Mouse (Mus musculus): ENCODE results near the gene Mtmr4. TPM values are rescaled to one million over a fixed set of nuclear protein-coding genes. Genes with fewer than 3 reads are reported as not detected.

Mtmr4 gene
- polyA plus RNA-seq, 1 experiment from 2014 or later: 19.3 TPM

DNA sequence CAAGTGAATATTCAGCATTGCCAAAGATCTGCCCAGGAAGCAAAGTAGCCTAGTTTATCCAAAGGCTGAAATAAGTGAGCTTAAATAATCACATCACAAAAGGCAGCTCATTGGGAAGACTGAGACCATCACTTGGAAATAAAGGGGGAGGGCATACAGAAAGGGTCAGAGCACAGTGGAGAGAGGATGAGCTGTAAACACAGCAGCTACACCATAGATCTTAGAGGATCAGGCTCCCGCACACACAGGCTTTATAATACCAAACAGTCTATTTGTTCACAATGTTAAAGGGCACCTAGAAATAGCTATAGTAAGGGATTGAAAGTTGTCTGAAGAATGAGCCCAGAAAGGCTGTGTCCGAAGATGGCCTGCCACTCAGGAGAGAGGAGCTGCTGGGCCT, 46.8 kb downstream of the Mtmr4 start:
- ATAC-seq: peak; percentile 62
- WGBS (ENCODE audit: insufficient replicate concordance): 33% methylated on average over 2 of the region's 2 CpGs
- Histone ChIP-seq H3K9me3 (replicated peaks) (no peaks in the 10 kb centered on the region), H3K36me3 (no peaks in the 10 kb centered on the region), H3K4me2 (peak overlapping the region; percentile 88), H3K27me3 (replicated peaks) (no peaks in the 10 kb centered on the region), H3K4me3 (peak overlapping the region; percentile 57), H3K4me1 (peaks cover 13% of the 10 kb centered on the region), H3K9ac (peak overlapping the region; percentile 73), H3K27ac (peak overlapping the region; percentile 64)

DNA sequence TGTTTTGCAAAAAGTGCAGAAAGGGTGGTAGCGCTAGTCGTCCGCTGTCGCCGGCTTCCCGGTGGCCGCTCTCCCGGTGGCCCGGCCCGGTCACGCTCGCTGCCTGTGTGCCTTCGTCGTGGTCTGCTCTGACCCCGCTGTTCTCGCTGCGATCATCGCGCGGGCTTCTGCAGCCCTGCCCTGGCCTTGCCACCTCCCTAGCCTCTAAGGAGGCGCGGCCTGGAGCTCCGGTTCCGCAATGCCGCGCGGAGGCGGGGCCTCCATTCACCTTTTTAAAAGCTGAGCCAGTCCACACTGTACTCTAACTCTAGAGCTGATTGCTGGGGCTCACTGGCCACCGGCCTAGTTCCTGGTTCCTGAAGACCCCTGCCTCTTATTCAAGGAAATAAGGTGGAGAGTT, 47.2 kb downstream of the Mtmr4 start:
- Histone ChIP-seq H3K4me1 (peaks cover 13% of the 10 kb centered on the region), H3K27ac (peak overlapping the region; percentile 64), H3K36me3 (no peaks in the 10 kb centered on the region), H3K9ac (peak overlapping the region; percentile 73), H3K4me3 (peak overlapping the region; percentile 57), H3K27me3 (replicated peaks) (no peaks in the 10 kb centered on the region), H3K4me2 (peak overlapping the region; percentile 88), H3K9me3 (replicated peaks) (no peaks in the 10 kb centered on the region)
- ATAC-seq: peak; percentile 96
- under 1% methylated on average over 29 of the region's 29 CpGs for WGBS (ENCODE audit: insufficient replicate concordance)

DNA sequence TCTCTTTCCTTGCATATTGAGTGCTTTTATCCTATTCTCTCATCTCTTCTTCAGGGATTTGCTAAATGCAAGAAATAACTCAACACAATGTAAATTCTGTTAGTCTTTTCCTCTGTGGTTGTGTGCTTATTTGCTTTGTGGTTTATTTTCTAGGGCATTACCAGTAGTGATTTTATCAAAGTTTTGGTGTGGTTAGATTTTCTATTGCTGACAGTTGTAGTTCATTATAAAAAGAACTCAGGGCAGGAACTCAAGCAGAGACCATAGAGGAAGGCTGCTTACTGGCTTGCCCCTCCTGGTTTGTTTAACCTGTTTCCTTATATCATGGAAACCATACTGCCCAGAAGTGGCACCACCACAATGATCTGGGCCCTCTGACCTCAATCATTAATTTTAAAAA, 50.9 kb downstream of the Mtmr4 start:
- H3K4me3 ChIP-seq: no peak overlapping the region

DNA sequence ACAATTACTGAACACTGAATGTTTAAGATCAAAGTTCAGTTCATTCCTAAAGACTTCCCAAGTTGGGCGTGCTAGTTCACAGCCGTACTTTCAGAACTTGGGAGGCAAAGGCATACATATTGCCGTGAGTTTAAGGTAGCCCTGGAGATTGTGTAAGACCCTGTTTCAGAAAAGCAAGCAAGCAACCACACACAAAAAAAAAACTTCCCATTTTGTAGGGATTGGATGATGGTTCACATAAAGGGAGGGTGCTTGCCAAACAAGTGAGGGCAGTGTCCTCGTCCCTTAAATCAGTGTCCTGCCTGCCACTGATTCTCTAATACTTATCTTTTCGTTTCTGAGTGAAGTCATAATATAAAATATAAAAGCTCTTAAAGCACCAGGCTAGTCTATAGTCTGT, 62.7 kb downstream of the Mtmr4 start:
- no peak overlapping the region for H3K4me2 ChIP-seq
- H3K4me3 ChIP-seq: no peak overlapping the region
- 52% methylated on average over 5 of the region's 5 CpGs for WGBS (ENCODE audit: insufficient replicate concordance)
- ATAC-seq: no peak
- no peaks in the 10 kb centered on the region for H3K9me3 ChIP-seq (replicated peaks)
- no peaks in the 10 kb centered on the region for H3K36me3 ChIP-seq
- H3K27ac ChIP-seq: no peak overlapping the region
- no peaks in the 10 kb centered on the region for H3K4me1 ChIP-seq
- no peaks in the 10 kb centered on the region for H3K27me3 ChIP-seq (replicated peaks)
- H3K9ac ChIP-seq: no peak overlapping the region

More for the DNA sequence above, 50.9 kb downstream of the Mtmr4 start:
- Histone ChIP-seq H3K9ac (no peak overlapping the region), H3K9me3 (replicated peaks) (no peaks in the 10 kb centered on the region), H3K27me3 (replicated peaks) (no peaks in the 10 kb centered on the region), H3K27ac (no peak overlapping the region), H3K36me3 (no peaks in the 10 kb centered on the region), H3K4me1 (peaks cover 20% of the 10 kb centered on the region), H3K4me2 (no peak overlapping the region)
- no peak for ATAC-seq

DNA sequence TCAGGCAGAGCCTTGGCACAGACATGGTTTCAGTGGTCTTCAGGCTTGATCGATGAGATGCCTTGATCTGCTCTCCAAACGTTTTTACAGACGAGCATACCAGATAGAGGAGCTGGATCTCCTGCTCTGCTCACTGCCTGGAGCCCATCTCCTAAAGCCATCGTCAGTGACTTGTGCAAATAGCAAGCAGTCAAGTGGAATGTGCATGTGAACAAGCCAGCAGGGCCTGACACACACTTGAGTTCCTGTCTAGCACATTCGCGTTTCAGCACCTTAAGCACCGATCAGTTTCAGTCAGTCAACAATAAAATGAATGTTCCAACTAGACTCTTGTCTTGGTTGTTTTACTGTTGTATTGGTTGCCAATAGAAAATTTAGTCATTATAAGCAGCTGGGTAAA, 67.3 kb downstream of the Mtmr4 start:
- no peak overlapping the region for H3K9ac ChIP-seq
- H3K4me2 ChIP-seq: no peak overlapping the region
- ATAC-seq: no peak
- peaks cover 8% of the 10 kb centered on the region for H3K4me1 ChIP-seq
- no peak overlapping the region for H3K4me3 ChIP-seq
- H3K36me3 ChIP-seq: no peaks in the 10 kb centered on the region
- H3K27me3 ChIP-seq (replicated peaks): no peaks in the 10 kb centered on the region; the same call in 1 of the 2 replicates
- WGBS (ENCODE audit: insufficient replicate concordance): 66% methylated on average over 7 of the region's 7 CpGs
- no peak overlapping the region for H3K27ac ChIP-seq
- H3K9me3 ChIP-seq (replicated peaks): no peaks in the 10 kb centered on the region

DNA sequence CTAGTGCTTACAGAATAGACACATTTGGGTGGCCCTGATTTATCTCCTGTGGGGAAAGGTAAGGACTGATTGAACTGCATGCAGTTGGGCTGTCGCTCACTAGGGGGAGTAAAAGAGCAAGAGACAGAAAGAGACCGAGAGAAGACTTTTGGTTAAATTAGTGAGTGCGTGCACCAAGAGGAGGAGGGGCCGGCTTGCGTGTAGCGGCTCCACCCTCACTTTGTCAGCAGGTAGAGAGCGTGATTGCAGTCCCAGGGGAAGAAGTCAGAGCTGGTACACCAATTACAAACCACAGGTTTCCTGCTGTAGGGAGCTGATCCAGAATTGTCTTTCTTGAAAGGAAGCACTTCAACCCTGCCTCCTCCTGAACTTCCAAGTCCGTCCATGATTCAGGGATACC, 70.4 kb downstream of the Mtmr4 start, which contains the start of gene Rnf43:
Gene Rnf43 (plus strand): TSS at position 316 of the 400 bp plus-strand sequence.
- Histone ChIP-seq H3K4me3 (peak within 1 kb of the TSS; percentile 42), H3K4me2 (peak within 1 kb of the TSS; percentile 62), H3K9ac (peak within 1 kb of the TSS; percentile 53; the same call in 1 of the 2 replicates), H3K36me3 (no peaks in the 10 kb centered on the region), H3K9me3 (replicated peaks) (no peaks in the 10 kb centered on the region), H3K4me1 (peaks cover 9% of the 10 kb centered on the region), H3K27me3 (replicated peaks) (no peaks in the 10 kb centered on the region; the same call in 1 of the 2 replicates), H3K27ac (peak within 1 kb of the TSS; percentile 36; the same call in 1 of the 2 replicates)
- WGBS (ENCODE audit: insufficient replicate concordance): under 1% methylated on average over 8 of the region's 8 CpGs
- peak; percentile 82 for ATAC-seq

DNA sequence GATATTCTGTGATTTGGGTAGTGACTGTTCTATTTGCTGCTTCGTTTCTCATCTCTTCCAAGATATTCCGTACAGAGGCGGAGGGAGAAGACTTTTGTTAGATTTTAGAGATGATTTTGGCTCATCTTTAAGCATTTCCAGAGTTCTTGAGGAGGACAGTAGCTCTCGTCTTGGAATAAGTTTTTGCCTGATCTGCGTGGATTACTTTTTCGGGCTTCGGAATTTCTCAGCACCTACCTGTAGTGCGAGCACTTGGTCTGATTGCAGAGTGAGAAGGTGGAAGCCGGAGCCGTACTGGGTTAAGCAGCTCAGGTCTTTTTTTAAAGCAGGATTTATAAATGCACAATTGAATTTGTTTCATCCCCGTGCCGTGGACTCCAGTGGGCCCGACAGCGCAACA, 70.9 kb downstream of the Mtmr4 start:
- Histone ChIP-seq H3K9me3 (replicated peaks) (no peaks in the 10 kb centered on the region), H3K4me3 (peak overlapping the region; percentile 42), H3K27me3 (replicated peaks) (no peaks in the 10 kb centered on the region; the same call in 1 of the 2 replicates), H3K27ac (peak overlapping the region; percentile 36; the same call in 1 of the 2 replicates), H3K4me2 (peak overlapping the region; percentile 62), H3K9ac (peak overlapping the region; percentile 53; the same call in 1 of the 2 replicates), H3K36me3 (no peaks in the 10 kb centered on the region), H3K4me1 (peaks cover 13% of the 10 kb centered on the region)
- no peak for ATAC-seq
- 26% methylated on average over 14 of the region's 14 CpGs for WGBS (ENCODE audit: insufficient replicate concordance)

DNA sequence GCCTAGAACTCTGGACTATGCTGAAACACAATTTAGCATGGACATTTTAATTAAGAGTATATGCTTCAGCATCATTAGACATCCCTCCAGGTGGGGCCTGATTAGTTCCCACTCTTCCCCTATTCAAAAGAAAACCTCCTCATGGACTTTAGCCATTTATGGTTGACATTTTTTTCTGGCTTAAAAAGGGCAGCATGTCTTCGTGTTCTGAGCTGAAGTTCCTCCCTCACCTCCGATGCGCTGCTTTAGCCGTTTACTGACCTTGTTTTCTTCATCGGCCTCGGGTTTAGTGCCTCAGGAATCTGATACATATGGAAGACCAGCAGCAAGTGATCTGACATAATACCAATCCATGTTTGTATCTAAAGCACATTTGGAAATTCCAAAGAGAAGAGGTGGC, 72.0 kb downstream of the Mtmr4 start:
- peaks cover 17% of the 10 kb centered on the region for H3K4me1 ChIP-seq
- peak overlapping the region; percentile 53; the same call in 1 of the 2 replicates for H3K9ac ChIP-seq
- peak overlapping the region; percentile 34 for H3K4me3 ChIP-seq
- no peaks in the 10 kb centered on the region; the same call in 1 of the 2 replicates for H3K27me3 ChIP-seq (replicated peaks)
- H3K4me2 ChIP-seq: peak overlapping the region; percentile 62
- no peaks in the 10 kb centered on the region for H3K9me3 ChIP-seq (replicated peaks)
- 68% methylated on average over 6 of the region's 6 CpGs for WGBS (ENCODE audit: insufficient replicate concordance)
- no peak for ATAC-seq
- no peaks in the 10 kb centered on the region for H3K36me3 ChIP-seq
- no peak overlapping the region for H3K27ac ChIP-seq

DNA sequence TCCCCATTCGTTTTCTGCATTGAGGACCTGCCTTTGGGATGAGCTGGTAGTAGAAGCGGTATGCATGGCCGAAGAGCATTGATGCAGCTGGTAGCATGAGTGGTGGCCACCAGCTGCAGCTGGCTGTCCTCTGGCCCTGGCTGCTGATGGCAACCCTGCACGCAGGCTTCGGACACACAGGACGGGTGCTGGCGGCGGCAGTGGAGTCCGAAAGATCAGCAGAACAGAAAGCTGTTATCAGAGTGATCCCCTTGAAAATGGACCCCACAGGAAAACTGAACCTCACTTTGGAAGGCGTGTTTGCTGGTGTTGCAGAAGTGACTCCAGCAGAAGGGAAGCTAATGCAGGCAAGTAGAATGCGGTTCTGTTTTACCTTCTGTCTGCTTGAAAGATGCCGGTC, 72.6 kb downstream of the Mtmr4 start:
- Histone ChIP-seq H3K27me3 (replicated peaks) (no peaks in the 10 kb centered on the region; the same call in 1 of the 2 replicates), H3K27ac (no peak overlapping the region; the same call in 1 of the 2 replicates), H3K9me3 (replicated peaks) (no peaks in the 10 kb centered on the region), H3K4me2 (peak overlapping the region; percentile 62), H3K36me3 (no peaks in the 10 kb centered on the region), H3K9ac (peak overlapping the region; percentile 32; the same call in 1 of the 2 replicates), H3K4me3 (peak overlapping the region; percentile 34), H3K4me1 (peaks cover 17% of the 10 kb centered on the region)
- 73% methylated on average over 12 of the region's 12 CpGs for WGBS (ENCODE audit: insufficient replicate concordance)
- ATAC-seq: no peak

DNA sequence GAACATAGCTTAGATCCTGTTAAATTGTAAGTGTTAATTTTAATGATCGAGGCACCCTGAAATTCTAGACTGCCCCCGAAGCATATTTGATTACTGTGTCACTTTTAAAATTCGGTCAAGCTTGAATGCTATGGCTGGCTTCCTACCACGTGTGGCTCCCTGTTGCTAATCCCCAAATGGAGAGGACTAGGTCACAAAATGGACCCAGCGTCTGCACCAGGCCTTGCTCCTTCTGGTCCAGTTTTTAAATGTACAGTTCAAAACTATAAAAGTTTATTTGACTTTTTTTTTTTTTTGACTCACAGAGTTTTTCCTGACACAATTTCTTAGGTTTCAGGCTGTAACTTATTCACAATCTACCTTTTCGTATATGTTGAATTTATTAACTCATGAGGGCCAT, 73.3 kb downstream of the Mtmr4 start:
- no peak overlapping the region for H3K9ac ChIP-seq
- ATAC-seq: no peak
- H3K9me3 ChIP-seq (replicated peaks): no peaks in the 10 kb centered on the region
- H3K4me1 ChIP-seq: peaks cover 17% of the 10 kb centered on the region
- WGBS (ENCODE audit: insufficient replicate concordance): 65% methylated on average over 6 of the region's 6 CpGs
- no peak overlapping the region for H3K4me2 ChIP-seq
- H3K27me3 ChIP-seq (replicated peaks): no peaks in the 10 kb centered on the region; the same call in 1 of the 2 replicates
- no peak overlapping the region for H3K27ac ChIP-seq
- H3K4me3 ChIP-seq: peak overlapping the region; percentile 24; the same call in 1 of the 2 replicates
- no peaks in the 10 kb centered on the region for H3K36me3 ChIP-seq

DNA sequence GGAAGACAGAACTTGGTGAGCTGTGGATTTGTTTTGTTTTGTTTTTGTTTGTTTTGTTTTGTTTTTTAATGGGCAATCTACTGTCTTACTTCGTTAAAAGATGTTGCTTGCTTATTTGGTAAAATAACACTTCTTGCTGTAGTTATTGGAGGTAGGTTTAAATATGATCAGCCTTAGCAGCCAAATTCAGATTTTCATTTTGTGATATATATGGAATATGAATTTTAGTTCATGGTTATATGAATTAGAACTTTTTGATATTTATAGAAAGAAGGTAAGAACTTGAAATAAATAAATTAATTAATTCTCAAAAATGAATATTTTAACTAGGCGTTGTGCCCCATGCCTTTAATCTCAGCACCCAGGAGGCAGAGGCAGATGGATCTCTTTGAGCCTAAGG, 73.7 kb downstream of the Mtmr4 start:
- peak overlapping the region; percentile 31; the same call in 1 of the 2 replicates for H3K9ac ChIP-seq
- 70% methylated on average over 2 of the region's 2 CpGs for WGBS (ENCODE audit: insufficient replicate concordance)
- ATAC-seq: no peak

More for the DNA sequence above, 73.7 kb downstream of the Mtmr4 start:
- Histone ChIP-seq H3K27ac (no peak overlapping the region), H3K9me3 (replicated peaks) (no peaks in the 10 kb centered on the region), H3K27me3 (replicated peaks) (no peaks in the 10 kb centered on the region; the same call in 1 of the 2 replicates), H3K4me3 (peak overlapping the region; percentile 32; the same call in 1 of the 2 replicates), H3K36me3 (no peaks in the 10 kb centered on the region), H3K4me1 (peaks cover 17% of the 10 kb centered on the region), H3K4me2 (peak overlapping the region; percentile 49)
